Mouse (Mus musculus) heart, adult 8-10 months (tissue): ENCODE results near the gene Opcml. TPM values are rescaled to one million over a fixed set of nuclear protein-coding genes. Genes with fewer than 3 reads are reported as not detected.
A peak's percentile ranks its signal among the peaks of the same experiment; 100 is the strongest.

Experiments
- DNase-seq: peaks from one replicate; pipeline ENCODE4 v3.0.0; 2022; ENCODE audit warnings: low spot score
- total RNA-seq, 4 experiments: library from RNA; stranded (reverse); gene quantifications; 2 replicates each; pipeline ENCODE4 v1.2.4; 2022

Opcml gene
- total RNA-seq, 4 experiments from 2014 or later: 0.87 to 1.2 (median 1.1) TPM

GRCm38 (mm10) chr9:28247742-28248503 is 457.3 kb downstream of the Opcml start:
- no peak for DNase-seq

- DNase-seq: no peak
These were observed 460.8 kb downstream of the Opcml start for GRCm38 (mm10) chr9:28251341-28251740.

- no peak for DNase-seq
These were observed 464.7 kb downstream of the Opcml start for GRCm38 (mm10) chr9:28255128-28255904.

- no peak for DNase-seq
These were observed 465.3 kb downstream of the Opcml start for GRCm38 (mm10) chr9:28255905-28256268.

- peak; percentile 56 for DNase-seq
These were observed 470.6 kb downstream of the Opcml start for GRCm38 (mm10) chr9:28261078-28261753.

- no peak for DNase-seq
These were observed 471.4 kb downstream of the Opcml start for GRCm38 (mm10) chr9:28262021-28262420.

- DNase-seq: no peak
These were observed 472.3 kb downstream of the Opcml start for GRCm38 (mm10) chr9:28262896-28263295.

GRCm38 (mm10) chr9:28264761-28265160 is 474.2 kb downstream of the Opcml start:
- DNase-seq: no peak

GRCm38 (mm10) chr9:28273816-28274215 is 483.2 kb downstream of the Opcml start:
- no peak for DNase-seq

GRCm38 (mm10) chr9:28278555-28278954 is 488.0 kb downstream of the Opcml start:
- no peak for DNase-seq

- peak; percentile 21 for DNase-seq
These were observed 490.4 kb downstream of the Opcml start for GRCm38 (mm10) chr9:28281025-28281424.

- DNase-seq: no peak
These were observed 491.0 kb downstream of the Opcml start for GRCm38 (mm10) chr9:28281571-28281970.

GRCm38 (mm10) chr9:28285016-28285415 is 494.4 kb downstream of the Opcml start:
- no peak for DNase-seq

GRCm38 (mm10) chr9:28286384-28286783 is 495.8 kb downstream of the Opcml start:
- DNase-seq: no peak

- DNase-seq: no peak
These were observed 496.9 kb downstream of the Opcml start for GRCm38 (mm10) chr9:28287485-28287884.

- DNase-seq: peak; percentile 15
These were observed 499.2 kb downstream of the Opcml start for GRCm38 (mm10) chr9:28289696-28290330.

GRCm38 (mm10) chr9:28303659-28304058 is 513.1 kb downstream of the Opcml start:
- DNase-seq: no peak

GRCm38 (mm10) chr9:28306364-28307121 is 516.0 kb downstream of the Opcml start:
- DNase-seq: no peak

- DNase-seq: no peak
These were observed 516.5 kb downstream of the Opcml start for GRCm38 (mm10) chr9:28307122-28307430.

- DNase-seq: no peak
These were observed 517.0 kb downstream of the Opcml start for GRCm38 (mm10) chr9:28307481-28308050.

- no peak for DNase-seq
These were observed 527.3 kb downstream of the Opcml start for GRCm38 (mm10) chr9:28317881-28318280.
